Mouse (Mus musculus): ENCODE results near the gene Hjurp. TPM values are rescaled to one million over a fixed set of nuclear protein-coding genes. Genes with fewer than 3 reads are reported as not detected.
A peak's percentile ranks its signal among the peaks of the same experiment; 100 is the strongest.

Hjurp gene
- total RNA-seq, 1 experiment from 2014 or later, result 80.5 TPM

DNA sequence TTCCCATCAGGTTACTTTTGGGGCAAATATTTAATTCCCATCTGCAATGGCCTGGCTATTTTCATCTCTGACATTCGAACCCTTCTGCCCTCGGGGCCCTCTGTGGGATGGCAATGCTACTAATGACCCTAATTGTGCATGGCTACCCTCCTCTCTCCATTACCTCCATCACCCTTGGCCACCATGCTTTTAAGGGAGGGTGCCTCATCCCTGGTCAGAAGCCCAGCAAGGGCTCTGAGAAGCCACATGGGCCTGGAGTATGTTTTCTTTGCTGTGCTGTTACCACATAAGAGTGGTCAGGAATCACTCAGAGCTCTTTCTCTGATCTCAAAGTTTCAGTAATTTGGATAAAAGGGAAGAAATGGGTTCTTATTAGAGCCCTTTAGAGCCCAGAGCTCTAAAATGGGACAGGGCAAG lies 22.1 kb upstream of the Hjurp start:
- ATAC-seq (ENCODE audit: extremely low read depth, insufficient number of reproducible peaks, low FRiP score, poor library complexity, severe bottlenecking), result no peak

- ATAC-seq (ENCODE audit: extremely low read depth, insufficient number of reproducible peaks, low FRiP score, poor library complexity, severe bottlenecking), result no peak
Observed at GRCm38 (mm10) chr1:88298686-88299528, 21.5 kb upstream of the Hjurp start.

GRCm38 (mm10) chr1:88297480-88298258 lies 20.2 kb upstream of the Hjurp start:
- ATAC-seq (ENCODE audit: extremely low read depth, insufficient number of reproducible peaks, low FRiP score, poor library complexity, severe bottlenecking), result no peak

DNA sequence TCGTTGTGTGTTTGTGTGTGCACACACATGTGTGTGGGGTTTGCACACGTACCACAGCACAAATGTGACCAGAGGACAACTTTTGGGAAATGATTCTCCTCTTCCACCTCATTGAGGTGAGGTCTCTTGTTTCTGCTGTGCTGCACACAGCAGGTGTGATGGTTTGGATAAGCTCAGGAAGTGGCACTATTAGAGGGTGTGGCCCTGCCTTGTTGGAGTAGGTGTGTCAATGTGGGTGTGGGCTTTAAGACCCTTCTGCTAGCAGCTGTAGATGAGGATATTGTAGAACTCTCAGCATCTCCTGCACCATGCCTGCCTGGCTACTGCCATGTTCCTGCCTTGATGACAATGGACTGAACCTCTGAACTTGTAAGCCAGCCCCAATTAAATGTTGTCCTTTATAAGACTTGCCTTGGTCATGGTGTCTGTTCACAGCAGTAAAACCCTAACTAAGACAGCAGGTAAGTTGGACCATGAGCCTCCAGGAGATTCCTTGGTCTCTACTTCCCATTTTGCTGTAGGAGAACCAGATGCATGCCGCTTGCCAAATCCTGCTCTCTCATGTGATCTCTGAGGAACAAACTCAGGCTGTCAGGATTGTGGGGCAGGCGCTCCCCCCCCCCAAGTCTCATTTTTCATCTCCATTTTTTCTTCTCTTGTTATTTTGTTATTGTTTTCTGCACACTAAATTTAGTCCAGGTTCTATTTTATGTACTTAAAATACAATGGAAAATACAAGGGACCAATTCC lies 18.9 kb upstream of the Hjurp start:
- no peak for ATAC-seq (ENCODE audit: extremely low read depth, insufficient number of reproducible peaks, low FRiP score, poor library complexity, severe bottlenecking)

- no peak for ATAC-seq (ENCODE audit: extremely low read depth, insufficient number of reproducible peaks, low FRiP score, poor library complexity, severe bottlenecking)
Observed at GRCm38 (mm10) chr1:88294650-88295049, 17.2 kb upstream of the Hjurp start.

- ATAC-seq (ENCODE audit: extremely low read depth, insufficient number of reproducible peaks, low FRiP score, poor library complexity, severe bottlenecking), result no peak
Observed at GRCm38 (mm10) chr1:88292057-88292456, 14.6 kb upstream of the Hjurp start.

DNA sequence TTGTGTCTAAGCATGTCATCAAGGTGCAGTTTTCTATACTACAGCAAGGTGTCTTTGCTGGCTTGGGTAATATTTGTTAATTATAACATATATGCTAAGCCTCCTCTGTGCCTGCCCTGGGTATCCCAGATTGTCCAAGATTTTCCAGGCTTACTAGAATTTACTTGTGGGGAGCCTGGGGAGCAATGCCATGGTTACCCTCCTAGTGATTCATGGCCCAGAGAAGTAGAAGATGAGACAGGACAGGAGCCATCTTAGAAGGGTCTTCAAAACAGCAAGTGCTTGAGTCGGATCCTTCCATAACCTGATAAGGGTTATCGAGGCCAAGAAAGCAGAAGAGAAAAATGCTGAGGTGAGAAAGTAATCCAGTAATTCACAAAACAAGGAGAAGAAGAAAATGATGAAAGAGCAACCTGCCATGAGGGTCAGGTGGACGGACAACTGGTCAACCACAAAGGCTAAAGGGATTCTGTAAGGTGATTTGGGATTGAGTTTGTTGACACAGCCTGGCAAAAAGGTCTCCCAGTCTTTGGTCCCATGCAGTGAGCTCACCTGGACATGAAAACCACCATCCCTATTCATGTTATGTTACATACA lies 14.1 kb upstream of the Hjurp start:
- ATAC-seq (ENCODE audit: extremely low read depth, insufficient number of reproducible peaks, low FRiP score, poor library complexity, severe bottlenecking), result no peak

DNA sequence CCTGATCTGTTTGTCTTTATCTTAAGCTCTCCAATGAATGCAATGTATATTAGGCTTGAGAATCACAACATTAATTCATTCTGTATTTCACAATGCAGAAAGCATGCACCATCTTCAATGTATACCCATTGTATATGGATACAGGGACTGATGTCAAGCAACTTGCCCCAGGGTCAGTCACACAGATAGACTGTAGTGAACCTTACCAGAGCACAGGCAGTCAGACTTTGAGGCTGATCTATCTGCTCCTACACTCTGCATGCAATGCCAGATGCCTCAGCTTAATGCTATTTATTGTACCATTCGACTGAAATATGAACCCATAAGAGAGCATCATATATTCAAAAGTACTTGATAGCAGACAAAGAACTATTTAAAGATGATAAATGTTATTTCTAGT lies 13.1 kb upstream of the Hjurp start:
- no peak for ATAC-seq (ENCODE audit: extremely low read depth, insufficient number of reproducible peaks, low FRiP score, poor library complexity, severe bottlenecking)

- peak; percentile 34 for ATAC-seq (ENCODE audit: extremely low read depth, insufficient number of reproducible peaks, low FRiP score, poor library complexity, severe bottlenecking)
Observed at GRCm38 (mm10) chr1:88289917-88290316, 12.5 kb upstream of the Hjurp start.

DNA sequence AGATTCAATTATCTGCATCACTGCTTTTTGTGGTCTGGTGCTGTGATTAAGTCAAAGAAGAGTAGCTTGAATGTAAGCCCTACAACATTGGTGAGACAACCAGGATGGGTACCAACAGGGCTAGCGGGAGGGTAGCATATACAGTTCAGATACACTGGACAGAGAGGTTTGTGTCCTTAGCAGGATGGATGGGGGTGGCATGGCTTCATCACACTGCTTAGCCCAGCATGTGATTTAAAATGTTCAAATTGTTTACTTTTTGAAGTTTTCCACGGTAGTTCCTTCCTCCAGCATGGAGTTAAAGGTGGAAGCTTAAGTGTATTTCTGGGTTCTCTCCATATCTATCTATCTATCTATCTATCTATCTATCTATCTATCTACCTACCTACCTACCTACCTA lies 11.7 kb upstream of the Hjurp start:
- no peak for ATAC-seq (ENCODE audit: extremely low read depth, insufficient number of reproducible peaks, low FRiP score, poor library complexity, severe bottlenecking)

GRCm38 (mm10) chr1:88288789-88289127 lies 11.3 kb upstream of the Hjurp start:
- no peak for ATAC-seq (ENCODE audit: extremely low read depth, insufficient number of reproducible peaks, low FRiP score, poor library complexity, severe bottlenecking)

DNA sequence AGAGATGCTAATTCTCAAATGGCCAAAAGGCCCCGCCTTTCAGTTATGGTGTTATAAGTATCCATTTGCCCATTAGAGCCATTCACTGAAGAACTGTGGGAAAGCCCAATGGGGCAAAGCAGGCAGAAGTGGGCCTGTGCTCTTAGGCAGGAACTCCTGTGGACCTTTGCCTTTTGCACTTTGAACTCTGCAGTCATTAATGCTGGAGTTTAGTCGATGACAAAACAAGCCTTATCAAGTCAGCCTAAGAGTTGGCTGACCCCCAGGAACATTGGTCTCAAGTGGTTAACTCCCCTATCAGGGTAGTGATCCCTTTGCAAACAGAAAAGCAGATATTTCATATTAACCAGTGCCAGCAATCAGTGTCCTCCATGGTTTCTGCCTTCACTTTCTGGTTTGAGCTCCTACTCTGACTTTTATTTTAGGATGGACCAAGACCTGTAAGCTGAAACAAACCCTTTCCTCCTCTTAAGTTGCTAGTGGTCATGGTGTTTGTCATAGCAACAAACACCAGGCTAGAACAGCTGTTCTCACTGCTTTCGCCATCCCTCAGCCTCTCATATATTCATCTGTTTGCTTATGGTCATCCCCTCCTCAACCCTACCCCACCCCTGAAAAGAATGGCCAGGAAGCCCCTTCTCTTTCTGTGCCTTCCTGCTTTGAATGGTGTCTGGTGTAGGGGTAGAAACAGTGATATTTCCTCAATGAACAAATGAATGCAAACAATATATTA lies 10.8 kb upstream of the Hjurp start:
- no peak for ATAC-seq (ENCODE audit: extremely low read depth, insufficient number of reproducible peaks, low FRiP score, poor library complexity, severe bottlenecking)

DNA sequence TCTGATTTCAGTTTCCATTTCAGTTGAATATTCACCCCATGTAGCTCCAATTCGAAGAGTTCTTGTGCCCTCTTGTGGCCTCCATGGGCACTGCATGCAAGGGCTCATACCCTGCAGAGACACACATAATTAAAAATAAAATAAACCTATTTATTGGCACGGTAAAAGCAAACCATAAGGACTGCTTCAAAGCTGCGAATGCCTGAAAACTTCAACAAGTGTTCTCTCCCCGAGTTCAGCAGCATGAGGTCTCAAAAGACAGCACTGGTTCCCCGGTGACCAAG lies 10.2 kb upstream of the Hjurp start:
- peak; percentile 21 for ATAC-seq (ENCODE audit: extremely low read depth, insufficient number of reproducible peaks, low FRiP score, poor library complexity, severe bottlenecking)

DNA sequence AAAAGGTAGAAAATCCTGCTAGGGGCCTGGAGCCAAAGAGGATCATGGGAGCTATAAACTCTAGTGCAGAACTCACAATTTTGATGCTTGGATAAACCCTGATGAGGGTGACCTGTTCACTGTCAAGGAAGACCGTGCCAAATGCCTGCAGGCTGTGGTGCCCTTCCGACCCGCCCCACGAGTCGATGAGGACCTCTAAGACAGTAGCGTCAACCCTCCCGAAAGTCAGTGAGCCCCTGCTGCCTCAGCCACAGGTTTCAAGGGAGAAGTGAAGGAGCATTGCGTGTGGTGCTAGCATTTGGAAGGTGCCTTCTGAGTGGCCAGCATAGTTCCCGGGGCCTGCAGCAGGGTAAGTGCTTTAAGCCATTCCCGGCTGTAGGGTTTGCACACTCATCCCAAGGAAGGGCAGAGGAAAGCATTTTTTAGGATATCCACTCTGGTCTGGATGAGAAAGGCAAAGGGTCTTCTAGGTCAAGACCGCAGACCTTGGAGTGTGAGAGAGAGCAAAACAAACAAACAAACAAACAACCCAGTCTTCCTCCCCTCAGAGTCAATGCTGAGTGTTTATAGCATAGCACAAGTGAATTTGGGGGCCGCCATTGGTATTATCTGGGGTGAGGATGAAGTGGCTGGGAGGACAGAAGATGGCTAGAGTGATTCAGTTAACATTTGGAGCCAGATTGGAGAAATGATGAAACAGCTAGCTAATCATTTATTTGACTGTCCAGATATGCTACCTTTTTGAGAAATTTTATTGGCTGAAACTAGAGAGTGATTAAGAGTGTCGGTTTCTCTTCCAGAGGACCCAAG lies 9.7 kb upstream of the Hjurp start:
- no peak for ATAC-seq (ENCODE audit: extremely low read depth, insufficient number of reproducible peaks, low FRiP score, poor library complexity, severe bottlenecking)

- ATAC-seq (ENCODE audit: extremely low read depth, insufficient number of reproducible peaks, low FRiP score, poor library complexity, severe bottlenecking), result no peak
Observed at GRCm38 (mm10) chr1:88286136-88286845, 8.9 kb upstream of the Hjurp start.

- ATAC-seq (ENCODE audit: extremely low read depth, insufficient number of reproducible peaks, low FRiP score, poor library complexity, severe bottlenecking), result no peak
Observed at GRCm38 (mm10) chr1:88285652-88286051, 8.2 kb upstream of the Hjurp start.

- ATAC-seq (ENCODE audit: extremely low read depth, insufficient number of reproducible peaks, low FRiP score, poor library complexity, severe bottlenecking), result peak; percentile 17; the same call in 1 of the 2 replicates
Observed at GRCm38 (mm10) chr1:88284946-88285320, 7.5 kb upstream of the Hjurp start.

All from neutrophil, adult 5-6 weeks (primary cell).